Mouse (Mus musculus): ENCODE results near the gene Disp2. TPM values are rescaled to one million over a fixed set of nuclear protein-coding genes. Genes with fewer than 3 reads are reported as not detected.

Disp2 gene
- total RNA-seq, 1 experiment from 2014 or later, result 26.3 TPM

DNA sequence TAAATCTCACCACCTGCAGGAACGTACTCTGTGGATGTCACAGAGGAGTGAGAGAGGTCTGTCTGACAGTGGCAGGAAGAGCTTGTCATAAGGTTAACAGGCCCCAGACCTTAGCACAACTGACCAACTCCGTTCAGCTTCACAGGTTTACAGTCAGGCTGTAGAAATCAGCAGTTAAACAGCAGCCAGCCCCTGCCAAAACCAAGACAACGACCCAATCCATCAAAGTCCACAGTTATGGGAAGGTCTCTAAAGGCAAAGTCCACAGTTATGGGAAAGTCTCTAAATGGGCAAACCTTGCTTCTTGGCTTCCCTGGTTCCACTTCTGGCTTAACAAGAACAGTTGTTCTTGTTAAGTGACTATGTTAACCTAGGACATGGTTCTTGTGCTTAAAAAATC, 64.9 kb downstream of the Disp2 start:
- DNase-seq, result no peak

GRCm38 (mm10) chr2:118846246-118846645, 66.7 kb downstream of the Disp2 start:
- peak; percentile 22 for DNase-seq

DNA sequence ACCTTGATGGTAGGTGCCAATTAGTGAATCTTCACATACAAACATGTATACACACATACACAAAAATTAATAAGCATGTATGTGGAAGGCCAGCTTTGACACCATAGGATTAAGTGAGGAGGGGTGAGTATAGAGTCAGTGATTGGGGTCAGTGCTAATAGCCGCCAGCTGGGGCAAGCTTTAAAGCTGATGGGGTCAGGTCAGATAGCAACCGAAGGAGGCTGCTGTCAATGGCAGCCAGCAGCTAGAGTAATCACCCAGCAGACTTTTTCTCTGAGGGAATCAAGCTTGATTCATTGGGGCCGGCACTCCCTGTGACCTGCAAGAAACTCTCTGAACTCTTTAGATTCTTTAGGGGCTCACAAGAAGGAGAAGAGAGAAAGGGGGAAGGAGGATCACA, 72.2 kb downstream of the Disp2 start:
- DNase-seq, result no peak

Other genes with a start within 250 kb of the Disp2 start
- 14.4 and 26.8 TPM in 2 replicates for gene Bmf, start 230.0 kb upstream of the Disp2 start, total RNA-seq (2021)
- 19.5 and 21.4 TPM in 2 replicates for gene Bub1b, start 181.5 kb upstream of the Disp2 start, total RNA-seq (2021)
- gene Pak6, start 116.4 kb upstream of the Disp2 start, total RNA-seq (2021), result 10.5 and 12.7 TPM in 2 replicates
- 0.15 and 0.30 TPM in 2 replicates for gene Ankrd63, start 75.8 kb upstream of the Disp2 start, total RNA-seq (2021)
- gene Plcb2, start 51.3 kb upstream of the Disp2 start, total RNA-seq (2021), result 1.1 and 8.7 TPM in 2 replicates
- 28.8 and 30.0 TPM in 2 replicates for gene Inafm2, start 34.0 kb upstream of the Disp2 start, total RNA-seq (2021)
- gene Ccdc9b, start 17.1 kb upstream of the Disp2 start, total RNA-seq (2021), result 4.2 and 4.8 TPM in 2 replicates
- not detected in 2 replicates for gene Phgr1, start 7.0 kb upstream of the Disp2 start, total RNA-seq (2021)
- gene Knstrn, start 34.3 kb downstream of the Disp2 start, total RNA-seq (2021), result 17.8 and 17.9 TPM in 2 replicates
- 173 and 197 TPM in 2 replicates for gene Ivd, start 82.2 kb downstream of the Disp2 start, total RNA-seq (2021)
- 32.3 and 33.7 TPM in 2 replicates for gene Bahd1, start 120.7 kb downstream of the Disp2 start, total RNA-seq (2021)
- 10.1 and 13.3 TPM in 2 replicates for gene Chst14, start 146.8 kb downstream of the Disp2 start, total RNA-seq (2021)
- gene Ccdc32, start 249.7 kb downstream of the Disp2 start, total RNA-seq (2021), result 14.8 and 16.9 TPM in 2 replicates